Comparison of ENCODE assay signal across 8 mouse cellular contexts in the genomic region with DNA sequence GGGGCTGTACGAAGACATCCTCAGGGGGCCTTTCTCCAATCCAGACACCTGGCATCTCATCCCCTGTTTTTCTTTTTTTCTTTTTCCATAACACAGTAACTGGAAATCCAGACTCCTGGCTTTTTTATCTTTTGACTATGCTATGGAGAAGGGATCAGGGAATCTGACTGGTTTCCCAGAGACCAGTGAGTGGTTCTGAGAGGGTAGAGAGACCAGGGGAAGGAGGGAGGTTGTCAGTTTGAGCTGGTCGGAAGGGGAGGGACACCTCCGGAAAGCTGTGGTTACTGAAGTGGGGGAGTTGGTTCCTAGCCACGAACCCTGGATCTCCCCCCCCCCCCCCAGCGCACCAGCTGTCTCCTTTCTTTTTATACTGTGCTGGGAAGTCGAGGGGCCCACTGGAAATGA. TPM values are rescaled to one million over a fixed set of nuclear protein-coding genes. Genes with fewer than 3 reads are reported as not detected.
A peak's percentile ranks its signal among the peaks of the same experiment; 100 is the strongest.
DNase-seq lines count a peak whose midpoint lies in the region; ATAC-seq and TF ChIP-seq lines count a peak whose summit lies in the region.

No protein-coding gene starts in this region.

- intact Hi-C loops in left cerebral cortex, postnatal 4 days (cut with DNase I) = no loop called here
- intact Hi-C loops in left cerebral cortex, postnatal 14 days (cut with DNase I) = no loop called here

- H3K4me3 ChIP-seq in heart, embryonic 15.5 days = peak overlapping the region; percentile 65
- peak overlapping the region; percentile 80 for H3K4me3 ChIP-seq in limb, embryonic 14.5 days (replicated peaks; ENCODE audit: low read length)
- H3K4me3 ChIP-seq in midbrain, postnatal 0 days (ENCODE audit: low read depth, low read length) = peak overlapping the region; percentile 97

- H3K27me3 ChIP-seq in heart, embryonic 15.5 days = no peaks in the 10 kb centered on the region
- H3K27me3 ChIP-seq in limb, embryonic 14.5 days (ENCODE audit: control insufficient read depth, insufficient read depth, low read length) = no peaks in the 10 kb centered on the region
- H3K27me3 ChIP-seq in midbrain, postnatal 0 days (ENCODE audit: insufficient read depth, low read length) = no peaks in the 10 kb centered on the region

- no peak for TF ChIP-seq CTCF in midbrain, postnatal 0 days (IDR thresholded peaks at IDR 0.05)

- H3K4me1 ChIP-seq in heart, embryonic 15.5 days (replicated peaks) = peaks cover 76% of the 10 kb centered on the region
- peaks cover 26% of the 10 kb centered on the region for H3K4me1 ChIP-seq in limb, embryonic 14.5 days (ENCODE audit: control insufficient read depth, insufficient read depth, low read length)
- peaks cover 20% of the 10 kb centered on the region; the same call in 1 of the 2 replicates for H3K4me1 ChIP-seq in midbrain, postnatal 0 days (ENCODE audit: insufficient read depth, low read length)

- TF ChIP-seq POLR2A in limb, embryonic 14.5 days (IDR thresholded peaks at IDR 0.05; ENCODE audit: borderline replicate concordance, extremely low read depth, insufficient read depth, insufficient read length) = no peak

- no peaks in the 10 kb centered on the region for H3K9me3 ChIP-seq in heart, embryonic 15.5 days (replicated peaks)
- no peaks in the 10 kb centered on the region for H3K9me3 ChIP-seq in limb, embryonic 14.5 days (ENCODE audit: control insufficient read depth, low read length)
- no peaks in the 10 kb centered on the region for H3K9me3 ChIP-seq in midbrain, postnatal 0 days (ENCODE audit: low read length)

- H3K9ac ChIP-seq in heart, embryonic 15.5 days = peak overlapping the region; percentile 76
- peak overlapping the region; percentile 96 for H3K9ac ChIP-seq in limb, embryonic 14.5 days (ENCODE audit: low read depth, low read length, severe bottlenecking)
- peak overlapping the region; percentile 92 for H3K9ac ChIP-seq in midbrain, postnatal 0 days (replicated peaks; ENCODE audit: low read length, poor library complexity, severe bottlenecking)

- ATAC-seq in common myeloid progenitor, adult 5-6 weeks (replicated peaks; ENCODE audit: low read depth, poor library complexity, severe bottlenecking) = peak; percentile 36
- peak; percentile 25 for ATAC-seq in heart, embryonic 15.5 days (replicated peaks; ENCODE audit: insufficient number of reproducible peaks, insufficient read depth, low FRiP score, low read depth)
- peak; percentile 45 for ATAC-seq in limb, embryonic 14.5 days (ENCODE audit: low FRiP score, low read depth)
- ATAC-seq in midbrain, postnatal 0 days (ENCODE audit: low FRiP score) = peak; percentile 38; the same call in 1 of the 2 replicates

- H3K4me2 ChIP-seq in heart, embryonic 15.5 days = peak overlapping the region; percentile 88
- H3K4me2 ChIP-seq in limb, embryonic 14.5 days (replicated peaks; ENCODE audit: low read depth, low read length, severe bottlenecking) = peak overlapping the region; percentile 92
- H3K4me2 ChIP-seq in midbrain, postnatal 0 days (ENCODE audit: low read depth, low read length, poor library complexity, severe bottlenecking) = peak overlapping the region; percentile 87

- no peaks in the 10 kb centered on the region for H3K36me3 ChIP-seq in heart, embryonic 15.5 days
- H3K36me3 ChIP-seq in limb, embryonic 14.5 days (ENCODE audit: control insufficient read depth, insufficient read depth, low read length) = peaks cover 30% of the 10 kb centered on the region
- no peaks in the 10 kb centered on the region for H3K36me3 ChIP-seq in midbrain, postnatal 0 days (ENCODE audit: insufficient read depth, low read length)

- WGBS in heart, embryonic 15.5 days = 3% methylated on average over 5 of the region's 6 CpGs
- 0% methylated on average over 4 of the region's 6 CpGs for WGBS in limb, embryonic 14.5 days
- WGBS in midbrain, postnatal 0 days = 0% methylated on average over 5 of the region's 6 CpGs

- DNase-seq in left cerebral cortex, postnatal 4 days = peak; percentile 64
- no peak for DNase-seq in left cerebral cortex, postnatal 14 days (ENCODE audit: low spot score in 2 of 2)
- peak; percentile 72 for DNase-seq in limb, embryonic 14.5 days (ENCODE audit: low spot score)
- DNase-seq in midbrain, postnatal 0 days (ENCODE audit: low spot score) = peak; percentile 72
- DNase-seq in testis, postnatal 10 days (ENCODE audit: low spot score) = no peak
- no peak for DNase-seq in layer of hippocampus, postnatal 25 days (ENCODE audit: extremely low spot score in 1 of 2, low spot score in 1 of 2)

- peak overlapping the region; percentile 94 for H3K27ac ChIP-seq in heart, embryonic 15.5 days
- peak overlapping the region; percentile 96 for H3K27ac ChIP-seq in limb, embryonic 14.5 days (replicated peaks; ENCODE audit: low read depth, low read length)
- peak overlapping the region; percentile 92 for H3K27ac ChIP-seq in midbrain, postnatal 0 days (ENCODE audit: low read depth, low read length)

RNA-seq across cellular contexts. Expression of a gene that starts 17.2 kb away (rescaled TPM):
- 100 to 1,000 TPM; 129 to 134 TPM for total RNA-seq in left cerebral cortex, postnatal 4 days (2021)
- 100 to 1,000 TPM; 310 to 316 TPM for total RNA-seq in left cerebral cortex, postnatal 14 days (2021)
- 92.2 and 93.1 TPM in 2 replicates for total RNA-seq in common myeloid progenitor, adult 5-6 weeks (2017)
- polyA plus RNA-seq in heart, embryonic 15.5 days (2015; fragmentation: Nextera tagmentation; extraction: Ambion mirVana) = 72.8 and 82.5 TPM in 2 replicates
- polyA plus RNA-seq in limb, embryonic 14.5 days (2012; rRNA removed) = 81.9 and 105 TPM in 2 replicates
- polyA plus RNA-seq in limb, embryonic 14.5 days (2014; fragmentation: Nextera tagmentation; extraction: Ambion mirVana) = 84.7 and 94.8 TPM in 2 replicates
- 59.6 and 80.3 TPM in 2 replicates for total RNA-seq in midbrain, postnatal 0 days (2014; rRNA removed)
- 38.9 and 46.8 TPM in 2 replicates for polyA plus RNA-seq in midbrain, postnatal 0 days (2015; fragmentation: Nextera tagmentation; extraction: Ambion mirVana)
- 100 to 1,000 TPM; 232 to 289 TPM for total RNA-seq in layer of hippocampus, postnatal 25 days (2021)

RNA-seq across cellular contexts. Expression of a gene that starts 30.0 kb away (rescaled TPM):
- total RNA-seq in left cerebral cortex, postnatal 4 days (2021) = not detected
- total RNA-seq in left cerebral cortex, postnatal 14 days (2021) = not detected
- not detected in 2 replicates for total RNA-seq in common myeloid progenitor, adult 5-6 weeks (2017)
- not detected in 2 replicates for polyA plus RNA-seq in heart, embryonic 15.5 days (2015; fragmentation: Nextera tagmentation; extraction: Ambion mirVana)
- not detected in 2 replicates for polyA plus RNA-seq in limb, embryonic 14.5 days (2012; rRNA removed)
- polyA plus RNA-seq in limb, embryonic 14.5 days (2014; fragmentation: Nextera tagmentation; extraction: Ambion mirVana) = 0.15 TPM in 1 of 2 replicates, not detected in the other
- total RNA-seq in midbrain, postnatal 0 days (2014; rRNA removed) = 0.42 TPM in 1 of 2 replicates, not detected in the other
- not detected in 2 replicates for polyA plus RNA-seq in midbrain, postnatal 0 days (2015; fragmentation: Nextera tagmentation; extraction: Ambion mirVana)
- not detected for total RNA-seq in layer of hippocampus, postnatal 25 days (2021)

RNA-seq across cellular contexts. Expression of a gene that starts 47.3 kb away (rescaled TPM):
- 100 to 1,000 TPM; 114 to 121 TPM for total RNA-seq in left cerebral cortex, postnatal 4 days (2021)
- 100 to 1,000 TPM; 114 to 123 TPM for total RNA-seq in left cerebral cortex, postnatal 14 days (2021)
- 144 and 157 TPM in 2 replicates for total RNA-seq in common myeloid progenitor, adult 5-6 weeks (2017)
- 164 and 178 TPM in 2 replicates for polyA plus RNA-seq in heart, embryonic 15.5 days (2015; fragmentation: Nextera tagmentation; extraction: Ambion mirVana)
- polyA plus RNA-seq in limb, embryonic 14.5 days (2012; rRNA removed) = 422 and 466 TPM in 2 replicates
- 307 and 325 TPM in 2 replicates for polyA plus RNA-seq in limb, embryonic 14.5 days (2014; fragmentation: Nextera tagmentation; extraction: Ambion mirVana)
- 236 and 250 TPM in 2 replicates for total RNA-seq in midbrain, postnatal 0 days (2014; rRNA removed)
- 196 and 210 TPM in 2 replicates for polyA plus RNA-seq in midbrain, postnatal 0 days (2015; fragmentation: Nextera tagmentation; extraction: Ambion mirVana)
- total RNA-seq in layer of hippocampus, postnatal 25 days (2021) = 100 to 1,000 TPM in 1 of 2 experiments, 10 to 100 TPM in 1; 93.9 to 108 TPM

Comparison
In these comparisons a context has a peak if more than half of its experiments do, and no peak if none do; other contexts are left out.
1. DNase-seq: peak in left cerebral cortex, postnatal 4 days (single experiment), limb, embryonic 14.5 days (single experiment) and midbrain, postnatal 0 days (single experiment); none in left cerebral cortex, postnatal 14 days (0 of 2), testis, postnatal 10 days (single experiment) and layer of hippocampus, postnatal 25 days (0 of 2).
2. Peak in every context shown above with its lines, with median percentiles within 50 percentile points of each other: ATAC-seq, H3K27ac ChIP-seq, H3K4me2 ChIP-seq, H3K4me3 ChIP-seq and H3K9ac ChIP-seq.